Mouse (Mus musculus): ENCODE measurements around the gene Dnajb14.

- TF ChIP-seq POLR2A (IDR thresholded peaks at IDR 0.05; ENCODE audit: extremely low read depth, insufficient read depth, low read length): no peak
- no peak for TF ChIP-seq CTCF (IDR thresholded peaks at IDR 0.05; ENCODE audit: extremely low read depth, insufficient read depth, low read length)
Observed at GRCm38 (mm10) chr3:137896867-137897266, 29.4 kb downstream of the Dnajb14 start.

All from cortical plate, adult 2 months (tissue).